Mouse (Mus musculus) forebrain, embryonic 16.5 days (tissue): ENCODE measurements at regions not wholly inside any gene's neighbourhood (a gene's known extent, or its start where the extent isn't known, plus 50 kb on each side); places are given as distances from the start of the nearest gene placed in this dataset.

Source experiments
- ATAC-seq: fragments of 200-750 bp; cut with Nextera tagmentation; 2 replicates; pipeline ENCODE4 v1.8.0; 2017; ENCODE audit warnings: mild to moderate bottlenecking, moderate library complexity
- H3K27ac ChIP-seq: fragments of 300-500 bp; sonication (generic); 2 replicates; pipeline ENCODE4 v1.5.1; 2014; ENCODE audit warnings: low read length, control low read depth
- H3K27me3 ChIP-seq: fragments of 300-500 bp; sonication (generic); replicated peaks from 2 replicates; pipeline ENCODE4 v1.6.1; 2014; ENCODE audit warnings: low read length; ENCODE audit not compliant: control insufficient read depth, insufficient read depth
- H3K36me3 ChIP-seq: fragments of 300-500 bp; sonication (generic); 2 replicates; pipeline ENCODE4 v1.6.1; 2014; ENCODE audit not compliant: control insufficient read depth, insufficient read depth
- H3K4me1 ChIP-seq: fragments of 300-500 bp; sonication (generic); replicated peaks from 2 replicates; pipeline ENCODE4 v1.6.1; 2014; ENCODE audit warnings: low read length; ENCODE audit not compliant: control insufficient read depth, insufficient read depth
- H3K4me2 ChIP-seq: fragments of 300-500 bp; sonication (generic); 2 replicates; pipeline ENCODE4 v1.6.1; 2014; ENCODE audit warnings: mild to moderate bottlenecking, low read length, control low read depth
- H3K4me3 ChIP-seq: fragments of 300-500 bp; sonication (generic); replicated peaks from 2 replicates; pipeline ENCODE4 v1.5.1; 2014; ENCODE audit warnings: mild to moderate bottlenecking, low read length, control low read depth
- H3K9ac ChIP-seq: fragments of 300-500 bp; sonication (generic); replicated peaks from 2 replicates; pipeline ENCODE4 v1.6.1; 2014; ENCODE audit warnings: low read depth, low read length, control low read depth
- H3K9me3 ChIP-seq: fragments of 300-500 bp; sonication (generic); 2 replicates; pipeline ENCODE4 v1.6.1; 2016; ENCODE audit warnings: low read length; ENCODE audit not compliant: control insufficient read depth
- WGBS: fragments of 180-500 bp; shearing (Covaris S2); extraction: QIAGEN DNeasy Blood & Tissue Kit; methylation state at CpG from one replicate; pipeline ENCODE4 v1.1.7; 2014; 5-methylcytosine and 5-hydroxymethylcytosine counted together

GRCm38 (mm10) chr10:84058301-84058700, 335.6 kb downstream of the 1500009L16Rik start:
- WGBS, result 95% methylated on average over 2 of the region's 2 CpGs
- no peak for ATAC-seq

GRCm38 (mm10) chr10:84059646-84060491, 337.2 kb downstream of the 1500009L16Rik start:
- Histone ChIP-seq H3K4me3 (no peak overlapping the region), H3K4me2 (no peak overlapping the region), H3K9me3 (no peaks in the 10 kb centered on the region), H3K4me1 (peaks cover 18% of the 10 kb centered on the region), H3K36me3 (no peaks in the 10 kb centered on the region), H3K27me3 (no peaks in the 10 kb centered on the region), H3K9ac (no peak overlapping the region), H3K27ac (peak overlapping the region; percentile 62)
- ATAC-seq, result peak; percentile 51
- 38% methylated on average over 9 of the region's 9 CpGs for WGBS

More at GRCm38 (mm10) chr10:84058301-84058700, 335.6 kb downstream of the 1500009L16Rik start:
- Histone ChIP-seq H3K9ac (no peak overlapping the region), H3K9me3 (no peaks in the 10 kb centered on the region), H3K36me3 (no peaks in the 10 kb centered on the region), H3K27ac (no peak overlapping the region), H3K4me2 (no peak overlapping the region), H3K4me1 (peaks cover 18% of the 10 kb centered on the region), H3K27me3 (no peaks in the 10 kb centered on the region), H3K4me3 (no peak overlapping the region)

GRCm38 (mm10) chr10:84060492-84061218, 338.0 kb downstream of the 1500009L16Rik start:
- peaks cover 18% of the 10 kb centered on the region for H3K4me1 ChIP-seq
- H3K4me3 ChIP-seq, result no peak overlapping the region
- H3K9ac ChIP-seq, result no peak overlapping the region
- peak overlapping the region; percentile 78 for H3K27ac ChIP-seq
- H3K36me3 ChIP-seq, result no peaks in the 10 kb centered on the region
- WGBS, result 5% methylated on average over 7 of the region's 7 CpGs
- no peaks in the 10 kb centered on the region for H3K9me3 ChIP-seq
- peak; percentile 87 for ATAC-seq
- peak overlapping the region; percentile 9; the same call in 1 of the 2 replicates for H3K4me2 ChIP-seq
- no peaks in the 10 kb centered on the region for H3K27me3 ChIP-seq

GRCm38 (mm10) chr10:84067052-84067650, 344.5 kb downstream of the 1500009L16Rik start:
- Histone ChIP-seq H3K4me3 (no peak overlapping the region), H3K27ac (no peak overlapping the region), H3K9me3 (no peaks in the 10 kb centered on the region), H3K36me3 (no peaks in the 10 kb centered on the region), H3K4me2 (no peak overlapping the region), H3K4me1 (no peaks in the 10 kb centered on the region), H3K27me3 (no peaks in the 10 kb centered on the region), H3K9ac (no peak overlapping the region)
- no peak for ATAC-seq
- 83% methylated on average over 4 of the region's 4 CpGs for WGBS

- H3K9ac ChIP-seq, result no peak overlapping the region
- H3K9me3 ChIP-seq, result no peaks in the 10 kb centered on the region
- ATAC-seq, result no peak
- no peaks in the 10 kb centered on the region for H3K36me3 ChIP-seq
- no peak overlapping the region for H3K4me3 ChIP-seq
- H3K4me1 ChIP-seq, result peaks cover 5% of the 10 kb centered on the region; the same call in 1 of the 2 replicates
- H3K27ac ChIP-seq, result no peak overlapping the region
- WGBS, result 71% methylated on average over 9 of the region's 9 CpGs
- H3K27me3 ChIP-seq, result no peaks in the 10 kb centered on the region
- H3K4me2 ChIP-seq, result no peak overlapping the region
These were observed 347.1 kb downstream of the 1500009L16Rik start for GRCm38 (mm10) chr10:84069806-84070205.

DNA sequence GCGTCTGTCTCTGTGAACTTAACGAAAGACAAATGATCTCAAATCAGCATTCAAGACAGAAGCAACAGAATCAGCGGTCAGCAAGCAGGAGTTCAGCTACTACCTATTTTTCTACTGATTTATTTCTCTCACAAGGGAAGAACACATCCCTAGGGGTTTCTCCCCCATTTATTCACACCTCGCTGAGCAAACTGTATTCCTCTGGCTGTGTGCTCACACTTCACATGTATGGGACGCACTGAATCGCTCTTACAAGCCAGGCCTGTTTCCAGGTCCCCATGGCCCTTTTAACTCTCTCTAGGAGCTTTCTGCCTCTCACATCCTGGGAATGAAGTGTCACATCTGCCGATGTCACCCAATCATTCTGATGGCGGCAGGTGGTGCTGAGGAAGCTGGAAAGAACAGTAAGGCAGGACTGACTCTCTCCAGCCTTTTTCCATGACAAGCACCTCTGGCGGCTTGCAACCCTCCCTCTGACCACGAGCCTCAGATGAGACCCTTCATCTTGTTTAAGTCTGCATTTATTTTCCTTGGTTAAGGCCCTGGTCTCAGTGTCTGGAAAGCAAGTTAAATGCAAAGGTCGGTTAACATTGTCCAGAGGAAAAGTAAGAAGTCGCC, 350.3 kb downstream of the 1500009L16Rik start:
- Histone ChIP-seq H3K27ac (no peak overlapping the region), H3K9ac (no peak overlapping the region), H3K27me3 (no peaks in the 10 kb centered on the region), H3K4me3 (no peak overlapping the region), H3K36me3 (no peaks in the 10 kb centered on the region), H3K9me3 (peaks cover 5% of the 10 kb centered on the region), H3K4me1 (peaks cover 5% of the 10 kb centered on the region; the same call in 1 of the 2 replicates), H3K4me2 (no peak overlapping the region)
- no peak for ATAC-seq
- WGBS, result 37% methylated on average over 12 of the region's 12 CpGs

GRCm38 (mm10) chr10:84075581-84075980, 352.9 kb downstream of the 1500009L16Rik start:
- no peak overlapping the region for H3K4me3 ChIP-seq
- H3K9me3 ChIP-seq, result peaks cover 5% of the 10 kb centered on the region
- 81% methylated on average over 4 of the region's 4 CpGs for WGBS
- H3K36me3 ChIP-seq, result no peaks in the 10 kb centered on the region
- no peak overlapping the region for H3K27ac ChIP-seq
- no peak overlapping the region for H3K4me2 ChIP-seq
- H3K4me1 ChIP-seq, result peaks cover 5% of the 10 kb centered on the region; the same call in 1 of the 2 replicates
- ATAC-seq, result no peak
- H3K27me3 ChIP-seq, result no peaks in the 10 kb centered on the region
- H3K9ac ChIP-seq, result no peak overlapping the region

GRCm38 (mm10) chr10:84080236-84080635, 357.6 kb downstream of the 1500009L16Rik start:
- Histone ChIP-seq H3K9me3 (peaks cover 5% of the 10 kb centered on the region), H3K9ac (no peak overlapping the region), H3K27me3 (no peaks in the 10 kb centered on the region), H3K4me2 (no peak overlapping the region), H3K4me1 (no peaks in the 10 kb centered on the region), H3K36me3 (no peaks in the 10 kb centered on the region), H3K4me3 (no peak overlapping the region), H3K27ac (no peak overlapping the region)
- WGBS, result 86% methylated on average over 6 of the region's 6 CpGs
- ATAC-seq, result no peak

DNA sequence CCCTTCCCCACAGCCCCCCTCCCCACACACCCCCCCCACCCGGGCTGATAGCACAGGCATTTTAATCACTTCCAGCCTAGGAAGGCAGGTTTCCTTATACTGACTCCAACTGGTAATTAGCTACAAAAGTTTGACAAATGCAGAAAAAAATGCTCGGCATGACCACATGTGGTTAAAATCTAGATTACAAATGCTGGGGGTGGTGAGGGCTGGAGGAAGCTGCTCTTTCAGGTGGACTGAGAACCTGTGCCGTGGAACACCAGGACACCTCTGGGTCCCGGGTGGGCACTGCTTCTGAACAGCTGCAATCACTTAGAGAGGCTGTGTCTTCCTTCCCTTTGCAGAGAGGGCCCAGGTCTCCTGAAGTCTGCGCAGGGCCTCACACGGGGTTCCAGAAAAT, 358.7 kb downstream of the Nuak1 start:
- peaks cover 5% of the 10 kb centered on the region for H3K9me3 ChIP-seq
- no peak for ATAC-seq
- WGBS, result 55% methylated on average over 6 of the region's 6 CpGs

More for the DNA sequence above, 358.7 kb downstream of the Nuak1 start:
- H3K4me3 ChIP-seq, result no peak overlapping the region
- no peaks in the 10 kb centered on the region for H3K27me3 ChIP-seq
- no peaks in the 10 kb centered on the region for H3K4me1 ChIP-seq
- no peak overlapping the region for H3K27ac ChIP-seq
- H3K4me2 ChIP-seq, result no peak overlapping the region
- H3K9ac ChIP-seq, result no peak overlapping the region
- H3K36me3 ChIP-seq, result no peaks in the 10 kb centered on the region
